Mouse (Mus musculus) layer of hippocampus, adult 2 months (tissue): ENCODE results near the gene Patj. TPM values are rescaled to one million over a fixed set of nuclear protein-coding genes. Genes with fewer than 3 reads are reported as not detected.

ENCODE experiments used
- DNase-seq, 2 experiments: peaks; one replicate each; pipeline ENCODE4 v3.0.0; 2022; ENCODE audit warnings: low spot score in 2 of 2
- H3K27ac ChIP-seq: fragments of 200-600 bp; 2 replicates; pipeline ENCODE4 v1.8.1; 2022
- H3K4me3 ChIP-seq: fragments of 200-600 bp; 2 replicates; pipeline ENCODE4 v1.8.1; 2022; ENCODE audit warnings: mild to moderate bottlenecking
- CTCF ChIP-seq: fragments of 200-600 bp; conservative IDR thresholded peaks from 2 replicates; pipeline ENCODE4 v1.8.1; 2022; ENCODE audit warnings: antibody characterized with exemption, mild to moderate bottlenecking, moderate library complexity
- microRNA-seq, 2 experiments: library from miRNA; unstranded; fragments of <30 nt; microRNA quantifications; one replicate each; pipeline ENCODE4 v1.2.0; 2021
- total RNA-seq, 2 experiments: library from RNA; stranded (reverse); gene quantifications; 2 replicates each; pipeline ENCODE4 v1.2.3; 2021

Gene Patj
- total RNA-seq, 2 experiments from 2014 or later = 6.7 to 8.0 TPM

- DNase-seq = no peak
- no peak for TF ChIP-seq CTCF
- Histone ChIP-seq H3K27ac (no peak overlapping the region), H3K4me3 (no peak overlapping the region)
Observed at GRCm38 (mm10) chr4:98758872-98759518, 363.4 kb downstream of the Patj start.

GRCm38 (mm10) chr4:98767134-98768133 lies 371.8 kb downstream of the Patj start:
- no peak for DNase-seq
- no peak for TF ChIP-seq CTCF
- no peak overlapping the region for H3K4me3 ChIP-seq
- no peak overlapping the region for H3K27ac ChIP-seq

Small RNA genes within 50 kb of the gene (microRNA-seq; reads per million reads assigned to microRNA genes)
- gene Gm22625 (0 reads per million in 2 experiments), gene Gm26154 (0 reads per million in 2 experiments)

Other genes starting within 250 kb of the Patj start
- 10 to 100 TPM; 39.4 to 40.6 TPM for gene Tm2d1, start 12.5 kb upstream of the Patj start, total RNA-seq